Mouse (Mus musculus) midbrain, postnatal 0 days (tissue): ENCODE measurements around the gene Shb. TPM values are rescaled to one million over a fixed set of nuclear protein-coding genes. Genes with fewer than 3 reads are reported as not detected.

Experiments
- ATAC-seq: fragments of 200-750 bp; cut with Nextera tagmentation; 2 replicates; pipeline ENCODE4 v1.8.0; 2017; ENCODE audit warnings: moderate number of reproducible peaks, mild to moderate bottlenecking, moderate TSS enrichment, moderate library complexity; ENCODE audit not compliant: low FRiP score
- DNase-seq: peaks from one replicate; pipeline ENCODE4 v3.0.0-alpha.2; 2015; ENCODE audit warnings: low spot score
- H3K27ac ChIP-seq: fragments of 300-500 bp; sonication (generic); 2 replicates; pipeline ENCODE4 v1.5.1; 2014; ENCODE audit warnings: low read depth, mild to moderate bottlenecking, low read length, mixed read lengths
- H3K27me3 ChIP-seq: fragments of 300-500 bp; sonication (generic); 2 replicates; pipeline ENCODE4 v1.6.1; 2014; ENCODE audit warnings: low read length, control low read depth, mixed read lengths; ENCODE audit not compliant: insufficient read depth
- H3K36me3 ChIP-seq: fragments of 300-500 bp; sonication (generic); 2 replicates; pipeline ENCODE4 v1.6.1; 2014; ENCODE audit warnings: low read length, control low read depth, mixed read lengths; ENCODE audit not compliant: insufficient read depth
- H3K4me1 ChIP-seq: fragments of 300-500 bp; sonication (generic); 2 replicates; pipeline ENCODE4 v1.6.1; 2014; ENCODE audit warnings: mild to moderate bottlenecking, control low read depth, antibody characterized with exemption, low read length, mixed read lengths; ENCODE audit not compliant: insufficient read depth
- H3K4me2 ChIP-seq: fragments of 300-500 bp; sonication (generic); 2 replicates; pipeline ENCODE4 v1.6.1; 2014; ENCODE audit warnings: low read depth, mild to moderate bottlenecking, low read length, mixed read lengths; ENCODE audit not compliant: poor library complexity, severe bottlenecking
- H3K4me3 ChIP-seq: fragments of 300-500 bp; sonication (generic); 2 replicates; pipeline ENCODE4 v1.5.1; 2014; ENCODE audit warnings: low read depth, mild to moderate bottlenecking, low read length, moderate library complexity
- H3K9ac ChIP-seq: fragments of 300-500 bp; sonication (generic); replicated peaks from 2 replicates; pipeline ENCODE4 v1.6.1; 2014; ENCODE audit warnings: mild to moderate bottlenecking, low read length, moderate library complexity, mixed read lengths; ENCODE audit not compliant: poor library complexity, severe bottlenecking
- H3K9me3 ChIP-seq: fragments of 300-500 bp; sonication (generic); 2 replicates; pipeline ENCODE4 v1.6.1; 2016; ENCODE audit warnings: low read length, control low read depth
- CTCF ChIP-seq: IDR thresholded peaks from 2 replicates; pipeline ENCODE4 v1.5.1; 2016; ENCODE audit warnings: antibody characterized with exemption, mild to moderate bottlenecking
- WGBS: fragments of 180-500 bp; shearing (Covaris S2); extraction: QIAGEN DNeasy Blood & Tissue Kit; methylation state at CpG from one replicate; pipeline ENCODE4 v1.1.7; 2014; 5-methylcytosine and 5-hydroxymethylcytosine counted together
- polyA plus RNA-seq: library from polyadenylated mRNA; unstranded; fragments of >200 nt; fragmentation: Nextera tagmentation; extraction: Ambion mirVana; gene quantifications from 2 replicates; pipeline ENCODE4 v1.2.1, GENCODE M21; 2015
- total RNA-seq: library from RNA; depleted of rRNA; stranded (reverse); fragments of >200 nt; gene quantifications from 2 replicates; pipeline ENCODE4 v1.2.3, GENCODE M21; 2014

The Shb gene
- total and polyA plus RNA-seq, 2 experiments from 2014 or later: 5.8 to 21.9 TPM

DNA sequence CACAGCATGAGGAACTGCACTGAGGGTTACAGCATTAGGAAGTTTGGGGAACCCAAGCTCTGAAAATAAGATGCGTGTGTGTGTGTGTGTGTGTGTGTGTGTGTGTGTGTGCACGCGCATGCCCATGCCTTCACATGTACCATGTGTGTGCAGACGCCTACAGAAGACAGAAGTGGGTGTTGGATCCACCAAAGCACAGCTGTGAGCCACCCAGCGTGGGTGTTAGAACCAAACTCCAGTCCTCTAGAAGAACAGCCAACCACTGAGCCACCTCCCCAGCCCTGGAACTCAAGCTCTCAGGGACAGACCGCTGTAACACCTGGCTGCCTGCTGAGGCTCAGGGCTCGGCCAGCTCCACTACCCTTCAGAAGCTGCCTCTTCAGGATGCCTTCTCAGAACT lies 83.8 kb downstream of the Shb start:
- ATAC-seq: no peak
- TF ChIP-seq CTCF: no peak
- no peak for DNase-seq
- Histone ChIP-seq H3K4me3 (no peak overlapping the region), H3K36me3 (peaks cover 11% of the 10 kb centered on the region), H3K27ac (no peak overlapping the region), H3K9ac (no peak overlapping the region), H3K4me2 (no peak overlapping the region), H3K9me3 (no peaks in the 10 kb centered on the region), H3K27me3 (no peaks in the 10 kb centered on the region), H3K4me1 (no peaks in the 10 kb centered on the region)
- WGBS: 86% methylated on average over 7 of the region's 7 CpGs

DNA sequence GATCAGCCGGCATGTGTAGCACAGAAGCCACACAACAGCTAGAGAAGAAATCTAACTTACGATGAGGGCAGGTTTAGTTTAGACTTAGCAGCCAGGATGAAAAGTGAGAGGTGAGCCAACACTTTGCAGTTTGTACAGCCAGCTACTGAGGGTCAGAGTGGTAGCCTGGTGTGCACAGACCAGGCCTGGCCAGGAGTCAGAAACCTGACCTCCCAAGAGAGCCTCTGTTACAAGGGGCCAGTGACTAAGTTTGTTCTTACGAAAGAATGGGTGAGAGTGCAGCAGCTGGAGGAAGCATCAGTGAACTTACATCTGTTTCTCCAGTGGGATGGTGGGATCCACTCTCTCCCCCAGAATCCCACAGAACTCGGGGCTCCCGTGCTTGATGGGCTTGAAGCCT lies 85.1 kb downstream of the Shb start:
- Histone ChIP-seq H3K27me3 (no peaks in the 10 kb centered on the region), H3K4me3 (no peak overlapping the region), H3K4me2 (no peak overlapping the region), H3K4me1 (no peaks in the 10 kb centered on the region), H3K27ac (no peak overlapping the region), H3K9ac (no peak overlapping the region), H3K36me3 (peaks cover 11% of the 10 kb centered on the region), H3K9me3 (no peaks in the 10 kb centered on the region)
- DNase-seq (no peak), ATAC-seq (no peak)
- TF ChIP-seq CTCF: no peak
- WGBS: 88% methylated on average over 5 of the region's 5 CpGs

DNA sequence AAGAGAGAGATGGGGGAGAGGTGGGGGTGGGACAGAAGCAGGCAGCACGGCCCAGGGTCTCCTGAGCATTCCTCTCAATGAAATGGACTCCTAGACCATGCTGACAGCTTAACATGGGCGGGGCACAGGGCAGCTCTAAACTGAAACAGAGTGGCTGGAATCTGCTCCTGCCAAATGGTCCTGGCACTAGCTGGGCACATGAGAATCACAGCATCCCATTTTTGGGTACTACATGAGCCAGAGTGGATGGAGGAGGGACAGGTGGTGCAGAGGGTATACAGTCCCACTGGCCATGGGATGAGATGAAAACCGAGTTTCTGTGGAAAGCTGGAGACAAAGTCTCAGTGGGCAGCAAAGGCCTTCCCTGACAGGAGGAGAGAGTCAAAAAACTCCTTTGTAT lies 87.0 kb downstream of the Shb start:
- H3K27ac ChIP-seq: no peak overlapping the region
- 46% methylated on average over 3 of the region's 3 CpGs for WGBS
- H3K9me3 ChIP-seq: no peaks in the 10 kb centered on the region
- H3K9ac ChIP-seq: no peak overlapping the region
- no peak overlapping the region for H3K4me3 ChIP-seq
- no peak for DNase-seq
- no peak for ATAC-seq
- H3K27me3 ChIP-seq: no peaks in the 10 kb centered on the region
- no peaks in the 10 kb centered on the region for H3K4me1 ChIP-seq
- H3K36me3 ChIP-seq: peaks cover 11% of the 10 kb centered on the region
- TF ChIP-seq CTCF: no peak
- H3K4me2 ChIP-seq: no peak overlapping the region

DNA sequence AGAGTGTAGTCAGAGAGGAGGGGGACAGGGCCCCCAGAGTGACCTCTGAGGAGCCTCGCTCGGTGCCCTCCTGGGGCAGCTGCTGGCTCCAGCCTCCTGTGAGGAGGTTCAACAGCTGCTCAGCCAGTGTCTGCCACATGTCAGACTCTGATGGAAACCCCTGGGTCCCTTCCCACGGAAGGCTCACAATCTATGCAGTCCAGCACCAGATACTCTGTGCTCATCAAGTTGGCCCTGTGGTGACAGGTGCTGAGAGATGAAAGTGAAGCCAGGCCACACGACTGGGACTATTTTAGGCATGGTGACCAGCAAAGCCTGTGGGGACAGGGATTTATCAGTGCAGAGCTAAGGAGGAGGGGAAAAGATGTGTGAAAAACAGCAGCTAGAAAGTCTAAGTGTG lies 87.5 kb downstream of the Shb start:
- no peaks in the 10 kb centered on the region for H3K4me1 ChIP-seq
- TF ChIP-seq CTCF: no peak
- H3K36me3 ChIP-seq: peaks cover 11% of the 10 kb centered on the region
- no peak overlapping the region for H3K9ac ChIP-seq
- H3K4me3 ChIP-seq: no peak overlapping the region
- no peak overlapping the region for H3K27ac ChIP-seq
- no peaks in the 10 kb centered on the region for H3K9me3 ChIP-seq
- ATAC-seq: no peak
- H3K4me2 ChIP-seq: no peak overlapping the region
- no peak for DNase-seq
- no peaks in the 10 kb centered on the region for H3K27me3 ChIP-seq
- WGBS: 62% methylated on average over 4 of the region's 4 CpGs

DNA sequence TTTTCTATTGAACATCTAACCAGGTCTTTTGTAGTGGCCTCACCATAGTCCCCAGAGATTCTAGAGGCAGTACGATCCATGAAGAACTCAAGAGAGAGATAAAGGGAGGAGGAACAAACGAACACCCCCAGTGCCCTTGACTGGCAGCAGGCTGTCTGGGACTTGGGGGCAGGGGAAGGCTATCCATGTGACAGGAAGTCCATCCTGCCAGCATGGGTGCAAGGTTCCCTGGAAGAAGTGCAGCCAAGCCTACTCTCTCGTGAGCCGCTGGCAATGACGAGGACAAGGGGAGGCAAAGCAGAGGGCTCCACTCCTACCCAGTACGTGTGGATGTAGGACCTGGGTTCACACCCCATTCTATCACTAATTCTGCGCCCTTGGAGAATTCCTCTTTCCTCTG lies 88.6 kb downstream of the Shb start:
- Histone ChIP-seq H3K4me2 (no peak overlapping the region), H3K9me3 (no peaks in the 10 kb centered on the region), H3K9ac (no peak overlapping the region), H3K4me1 (no peaks in the 10 kb centered on the region), H3K27ac (no peak overlapping the region), H3K4me3 (no peak overlapping the region), H3K27me3 (no peaks in the 10 kb centered on the region), H3K36me3 (peaks cover 11% of the 10 kb centered on the region)
- ATAC-seq: no peak
- TF ChIP-seq CTCF: no peak
- 75% methylated on average over 7 of the region's 7 CpGs for WGBS
- DNase-seq: no peak

DNA sequence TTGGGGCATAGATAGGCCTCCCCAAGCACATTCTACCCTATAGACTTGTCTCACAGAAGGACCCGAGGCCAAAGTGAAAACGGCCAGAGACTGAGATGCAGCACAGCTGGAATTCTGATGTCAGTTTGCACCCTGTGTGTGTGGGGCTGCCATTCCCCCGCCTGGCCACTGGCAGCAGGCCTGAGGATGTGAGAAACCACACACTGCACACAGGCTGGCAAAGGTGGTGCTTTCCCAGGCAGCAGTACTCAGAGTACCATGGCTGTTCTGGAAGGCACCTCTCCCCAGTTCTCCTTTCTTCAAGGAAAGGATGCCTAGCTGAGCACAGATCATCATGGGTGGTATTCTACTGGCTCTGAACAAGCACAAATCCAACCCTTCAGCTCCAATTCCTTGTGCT lies 90.0 kb downstream of the Shb start:
- WGBS: 78% methylated on average over 3 of the region's 3 CpGs
- DNase-seq (peak; percentile 40), ATAC-seq (no peak)
- Histone ChIP-seq H3K4me1 (no peaks in the 10 kb centered on the region), H3K4me2 (no peak overlapping the region), H3K9me3 (no peaks in the 10 kb centered on the region), H3K27me3 (no peaks in the 10 kb centered on the region), H3K27ac (no peak overlapping the region), H3K9ac (no peak overlapping the region), H3K4me3 (no peak overlapping the region), H3K36me3 (peaks cover 11% of the 10 kb centered on the region)
- peak; percentile 45 for TF ChIP-seq CTCF

DNA sequence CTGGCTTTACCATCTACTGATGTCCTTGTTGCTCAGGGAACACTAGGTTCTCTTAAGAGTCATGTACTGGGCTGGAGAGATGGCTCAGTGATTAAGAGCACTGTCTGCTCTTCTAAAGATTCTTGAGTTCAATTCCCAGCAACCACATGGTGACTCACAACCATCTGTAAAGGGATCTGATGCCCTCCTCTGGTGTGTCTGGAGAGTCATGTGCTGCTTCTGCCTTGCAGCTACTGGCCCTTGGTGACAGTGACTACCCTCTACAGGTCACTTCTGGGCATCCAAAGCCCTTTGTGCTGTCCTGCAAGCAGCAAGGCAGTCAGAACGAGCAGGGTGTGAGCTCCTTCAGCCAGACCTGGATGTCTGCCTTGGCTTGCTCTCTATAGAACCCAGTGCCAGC lies 90.5 kb downstream of the Shb start:
- Histone ChIP-seq H3K9me3 (no peaks in the 10 kb centered on the region), H3K27me3 (no peaks in the 10 kb centered on the region), H3K36me3 (peaks cover 8% of the 10 kb centered on the region), H3K4me1 (no peaks in the 10 kb centered on the region), H3K4me2 (no peak overlapping the region), H3K9ac (no peak overlapping the region), H3K27ac (no peak overlapping the region), H3K4me3 (no peak overlapping the region)
- DNase-seq: no peak
- ATAC-seq: no peak
- TF ChIP-seq CTCF: no peak
- WGBS: 61% methylated on average over 1 of the region's 1 CpGs
